Mouse (Mus musculus) thymus, adult 2 months (tissue): ENCODE data around the gene Ttn.

Experiments
- CTCF ChIP-seq: fragments of 200-500 bp; IDR thresholded peaks from 2 replicates; pipeline ENCODE4 v1.5.1; 2012; ENCODE audit warnings: mild to moderate bottlenecking, control low read depth, low read length, moderate library complexity, borderline replicate concordance; ENCODE audit not compliant: control insufficient read depth, poor library complexity, insufficient read depth; ENCODE audit errors: extremely low read depth
- POLR2A ChIP-seq: fragments of 200-500 bp; IDR thresholded peaks from 2 replicates; pipeline ENCODE4 v1.6.1; 2012; ENCODE audit warnings: mild to moderate bottlenecking, low read length, control low read depth, moderate library complexity; ENCODE audit not compliant: control insufficient read depth, poor library complexity, insufficient read depth; ENCODE audit errors: extremely low read depth

GRCm38 (mm10) chr2:76806861-76807260, 175.5 kb downstream of the Ttn start:
- no peak for TF ChIP-seq CTCF
- no peak for TF ChIP-seq POLR2A
